Mouse (Mus musculus) CH12F3 (cell line): ENCODE measurements around the gene Haus6.

ENCODE experiments used
- in situ Hi-C: fragments of 300-500 bp; cut with MboI; formaldehyde crosslinking; loops from 2 replicates; pipeline ENCODE4 v1.14.3; 2020; ENCODE audit warnings: low sequenced_read_pairs

The Haus6 gene

DNA sequence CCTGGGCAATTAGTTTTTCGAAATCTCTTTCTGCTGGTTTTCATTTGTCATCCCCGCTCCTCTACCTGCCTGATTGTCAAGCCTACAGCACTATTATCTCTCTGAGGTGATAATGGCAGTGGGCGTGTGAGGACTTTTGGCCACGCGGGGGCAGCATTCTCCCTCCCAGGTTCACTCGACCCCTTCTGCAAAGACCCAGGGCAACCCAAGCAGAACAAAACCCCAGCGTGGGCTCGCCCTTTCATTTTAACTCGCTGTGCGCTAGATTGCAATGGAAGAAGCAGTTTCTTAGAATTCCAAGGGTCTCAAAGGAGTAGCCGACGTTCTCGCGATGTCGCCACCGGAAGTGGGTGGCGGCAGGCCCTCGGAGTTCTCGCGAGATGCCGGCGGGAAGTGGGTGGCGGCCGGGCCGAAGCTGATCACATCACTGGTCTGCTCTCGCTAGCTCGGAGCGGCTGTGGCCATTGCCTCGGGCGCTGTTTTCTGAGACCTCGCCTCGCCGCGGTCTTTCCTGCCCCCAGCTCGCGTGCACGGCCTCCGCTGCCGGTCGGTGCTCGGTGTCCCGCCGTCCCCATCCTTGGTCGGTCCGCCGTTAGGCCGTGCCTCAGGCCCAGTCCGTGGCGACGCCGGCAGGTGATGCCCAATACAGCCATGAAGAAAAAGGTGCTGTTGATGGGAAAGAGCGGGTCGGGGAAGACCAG is 36.4 kb downstream of the Haus6 start, which contains the start of gene Rraga:
Gene Rraga (plus strand): TSS at position 386 of the 701 bp plus-strand sequence.
- in situ Hi-C loops = no loop called here

DNA sequence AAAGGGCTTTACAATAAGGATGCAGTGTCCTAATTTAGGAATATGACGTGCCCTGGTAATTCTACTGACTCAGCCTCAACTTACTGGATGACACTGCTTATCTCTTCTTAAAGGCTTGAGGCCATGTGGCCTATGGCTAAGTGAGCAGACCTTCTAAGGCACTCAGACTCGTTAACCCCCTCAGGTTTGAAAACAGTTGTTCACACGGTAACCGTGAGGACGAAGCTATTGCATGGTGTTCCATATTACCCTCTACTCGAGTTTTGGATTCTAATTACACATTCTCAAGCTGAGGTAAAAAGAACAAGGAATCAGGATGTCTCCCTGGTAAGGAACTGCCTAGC is 36.9 kb downstream of the Haus6 start:
- in situ Hi-C loops = no loop called here

DNA sequence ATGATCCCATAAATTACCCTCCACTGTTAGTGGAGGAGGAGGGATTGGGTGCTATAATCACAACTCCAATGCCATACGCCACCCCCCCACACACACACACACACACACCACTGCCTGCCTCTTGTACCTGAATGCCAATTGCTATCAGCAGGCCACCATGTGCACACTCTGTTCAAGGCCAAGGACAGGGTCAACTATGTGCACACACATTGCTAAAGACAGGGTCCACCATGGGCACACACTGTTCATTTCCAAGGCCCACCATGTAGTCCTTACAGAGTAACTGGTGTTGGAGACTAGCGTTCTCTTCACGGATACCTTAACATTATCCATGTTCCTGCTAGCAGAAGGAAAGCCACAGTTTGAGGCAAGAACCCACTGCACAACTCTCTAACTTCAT is 50.8 kb downstream of the Haus6 start:
- in situ Hi-C loops = no loop called here

DNA sequence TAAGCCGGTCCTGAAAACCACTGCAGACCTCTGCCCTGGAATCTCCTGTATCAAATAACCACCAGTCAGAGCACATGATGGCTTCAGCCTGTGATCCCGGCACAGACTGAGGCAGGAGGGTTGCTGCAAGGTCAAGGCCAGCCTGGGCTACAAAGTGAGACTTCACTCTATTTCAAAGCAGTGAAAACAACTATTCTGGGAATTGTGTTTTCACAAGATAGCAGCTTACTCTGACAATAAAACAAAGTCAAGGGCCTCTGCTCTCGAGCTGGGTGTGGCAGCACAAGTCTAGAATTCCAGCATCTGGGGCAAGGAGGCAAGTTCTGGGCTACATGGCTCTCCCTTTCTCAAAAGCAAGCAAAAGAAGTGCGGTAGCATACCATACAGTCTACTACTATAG is 52.8 kb downstream of the Haus6 start:
- in situ Hi-C loops = no loop called here

DNA sequence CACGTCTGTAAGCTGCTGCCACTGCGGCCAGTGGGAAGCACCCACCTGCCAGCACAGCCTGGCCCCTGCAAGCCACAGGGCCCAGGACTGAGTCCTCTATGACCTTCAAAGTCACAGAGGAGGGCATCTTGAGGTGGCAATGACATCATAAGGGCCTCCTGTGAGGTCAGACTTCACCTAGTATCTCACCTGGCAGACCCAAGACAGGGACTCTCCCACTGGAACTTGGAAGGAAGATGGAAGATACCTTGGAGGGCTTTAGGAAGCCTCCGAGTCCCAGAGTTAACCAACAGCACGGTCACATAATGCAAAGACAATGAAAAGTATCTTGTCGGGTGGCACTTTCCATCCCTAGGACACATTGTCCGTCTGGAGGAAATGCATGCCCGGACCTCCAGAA is 53.6 kb downstream of the Haus6 start, which contains the start of gene Saxo1:
Gene Saxo1 (minus strand): TSS at position 101 of the 400 bp plus-strand sequence.
- in situ Hi-C loops = no loop called here

DNA sequence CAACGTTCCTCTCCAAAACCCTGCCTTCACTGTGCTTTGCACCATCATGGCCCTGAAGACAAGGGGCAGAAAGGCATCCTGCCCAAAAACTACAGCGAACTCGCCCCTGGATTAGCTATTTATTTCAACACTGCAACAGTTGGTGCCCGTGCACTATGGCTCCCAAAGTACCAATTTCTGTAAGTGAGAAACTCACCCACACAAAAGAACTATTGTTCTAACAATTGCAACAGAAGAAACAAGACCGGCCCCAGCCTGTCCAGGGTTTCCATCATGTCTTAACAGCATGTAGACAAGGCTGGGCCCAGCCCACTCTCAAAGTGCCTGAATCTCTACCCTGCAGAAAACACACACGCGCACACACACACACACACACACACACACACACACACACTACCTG is 54.5 kb downstream of the Haus6 start:
- in situ Hi-C loops = no loop called here

DNA sequence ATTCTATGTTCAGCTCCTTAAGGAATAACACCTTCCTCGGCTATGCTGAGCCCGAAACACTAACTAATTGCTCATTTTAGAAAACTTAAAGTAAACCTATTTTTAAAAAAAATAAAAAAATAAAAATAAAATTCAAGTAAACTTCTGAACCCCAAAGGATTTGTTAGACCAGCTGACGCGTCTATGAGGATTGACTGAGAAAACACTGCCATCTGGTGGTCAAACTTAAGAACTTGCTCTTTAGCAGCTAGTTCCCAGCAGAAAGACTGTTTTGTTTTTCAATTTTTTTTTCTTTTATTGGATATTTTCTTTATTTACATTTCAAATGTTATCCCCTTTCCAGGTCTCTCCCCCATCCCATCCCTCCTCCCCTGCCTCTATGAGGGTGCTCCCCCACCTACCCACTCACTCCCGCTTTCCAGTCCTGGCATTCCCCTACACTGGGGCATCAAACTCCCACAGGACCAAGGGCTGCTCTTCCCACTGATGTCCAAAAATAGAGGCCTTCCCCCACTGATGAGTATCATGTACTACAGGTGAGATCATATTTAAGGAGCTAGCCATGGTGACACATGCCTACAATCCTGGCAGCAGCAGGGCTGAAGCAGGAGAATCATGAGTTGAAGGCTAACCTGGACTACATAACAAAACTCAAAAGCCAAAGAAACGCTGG is 56.7 kb downstream of the Haus6 start:
- in situ Hi-C loops = no loop called here

DNA sequence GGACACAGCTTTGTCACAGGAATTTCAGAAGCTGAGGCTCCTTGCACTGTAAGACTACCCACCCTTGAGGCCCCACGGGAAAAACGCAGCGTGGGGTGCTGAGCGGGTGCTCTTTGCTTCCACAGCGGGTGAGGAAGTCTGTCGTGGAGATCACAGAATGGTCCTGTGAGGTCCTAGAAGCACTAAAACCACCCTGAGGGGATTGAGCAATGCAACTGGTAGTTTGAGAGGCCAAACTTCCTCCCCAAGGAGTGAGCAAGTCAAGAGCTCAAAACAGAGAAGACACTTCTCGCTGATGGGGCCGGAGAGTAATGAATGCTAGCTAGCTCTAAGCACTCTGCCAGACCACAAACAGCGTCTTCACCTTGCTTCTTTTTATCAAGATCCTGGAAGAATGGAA is 63.5 kb downstream of the Haus6 start:
- in situ Hi-C loops = no loop called here

DNA sequence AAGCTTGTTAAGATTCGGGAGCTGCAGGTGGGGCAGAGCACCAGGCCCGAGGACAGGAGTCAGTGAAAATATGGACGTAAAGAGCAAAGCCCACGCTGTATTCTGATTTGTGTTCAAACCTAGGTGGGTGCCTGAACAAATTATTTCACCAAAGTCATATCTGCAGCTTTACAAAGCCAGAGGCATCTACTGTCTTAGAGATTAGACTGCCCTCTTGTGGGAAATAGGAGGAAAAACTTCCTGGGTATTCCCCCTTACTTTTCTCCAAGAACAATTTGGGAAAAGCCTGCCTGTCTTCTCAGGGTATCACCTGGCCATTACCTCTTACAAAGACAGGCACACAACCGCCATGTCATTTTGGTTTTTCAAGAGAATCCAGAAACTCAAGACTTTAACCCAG is 66.2 kb downstream of the Haus6 start:
- in situ Hi-C loops = no loop called here

DNA sequence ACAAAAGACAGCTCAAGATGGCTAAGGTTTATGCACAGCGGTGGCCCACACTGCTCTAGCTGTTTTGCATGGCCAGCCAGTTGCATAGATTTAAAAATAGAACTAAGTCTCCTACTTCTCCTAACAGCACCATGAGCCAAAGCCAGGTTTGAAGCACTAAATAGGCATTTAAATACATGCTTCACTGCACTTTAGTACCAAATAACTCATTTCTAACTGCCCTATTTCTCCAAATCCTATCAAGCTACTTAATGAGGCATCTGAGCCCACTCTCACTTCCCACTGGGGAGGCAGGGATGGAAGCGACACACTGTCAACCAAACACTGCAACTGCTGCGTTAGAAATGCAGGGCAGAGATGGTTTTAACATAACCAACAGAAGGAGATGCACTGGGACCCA is 67.9 kb downstream of the Haus6 start:
- in situ Hi-C loops = no loop called here

DNA sequence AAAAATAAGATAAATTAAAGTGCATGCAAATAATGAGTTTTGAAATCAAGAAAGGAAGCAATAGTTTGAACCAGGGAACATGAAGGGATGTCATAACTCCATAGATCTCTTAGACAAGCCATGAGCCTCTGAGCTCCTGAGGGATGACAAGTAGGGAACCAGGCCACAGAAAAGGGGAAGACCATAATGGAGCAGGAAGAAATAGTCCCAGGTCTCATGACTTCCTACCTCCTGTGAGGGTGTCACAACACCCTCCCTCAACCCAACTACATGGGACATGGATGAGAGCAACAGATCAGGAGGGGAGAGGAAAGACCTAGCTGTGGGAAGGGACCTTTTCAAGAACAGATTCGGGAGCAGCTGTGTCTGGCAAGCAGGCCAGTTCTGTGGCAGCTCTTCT is 70.3 kb downstream of the Haus6 start:
- in situ Hi-C loops = no loop called here

DNA sequence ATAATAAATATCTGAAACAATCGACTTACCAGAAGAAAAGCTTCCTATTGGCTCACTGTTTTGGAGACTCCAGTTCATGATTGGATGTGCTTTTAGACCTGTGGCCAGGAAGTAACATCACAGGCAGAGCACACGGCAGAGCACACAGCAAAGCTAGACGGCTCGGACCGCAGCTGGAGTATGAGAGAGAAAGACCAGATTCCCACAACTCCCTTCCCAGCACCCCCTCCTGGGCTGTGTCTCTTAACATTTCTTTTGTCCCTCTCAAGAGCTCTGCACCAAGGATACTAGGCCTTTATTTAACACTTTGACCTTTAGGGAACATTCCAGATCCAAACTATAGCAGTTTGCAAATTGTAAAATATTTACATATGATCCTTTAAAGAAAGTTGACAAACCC is 72.9 kb downstream of the Haus6 start:
- in situ Hi-C loops = no loop called here

DNA sequence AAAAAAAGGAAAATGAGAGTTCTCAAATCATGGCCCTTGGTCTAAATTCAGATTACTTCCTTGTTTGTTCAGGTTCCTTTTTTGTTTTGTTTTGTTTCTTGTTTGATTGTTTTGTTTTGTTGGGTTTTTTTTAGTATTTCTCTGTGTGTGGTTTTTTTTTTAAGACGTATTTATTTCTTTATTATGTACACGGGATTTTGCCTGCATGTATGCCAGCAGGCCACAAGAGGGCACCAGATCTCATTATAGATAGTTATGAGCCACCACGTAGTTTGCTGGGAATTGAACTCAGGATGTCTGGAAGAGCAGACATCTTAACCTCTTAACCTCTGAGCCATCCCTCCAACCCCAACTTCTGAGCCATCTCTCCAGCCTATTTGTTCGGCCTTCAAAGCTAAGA is 73.9 kb downstream of the Haus6 start:
- in situ Hi-C loops = no loop called here

DNA sequence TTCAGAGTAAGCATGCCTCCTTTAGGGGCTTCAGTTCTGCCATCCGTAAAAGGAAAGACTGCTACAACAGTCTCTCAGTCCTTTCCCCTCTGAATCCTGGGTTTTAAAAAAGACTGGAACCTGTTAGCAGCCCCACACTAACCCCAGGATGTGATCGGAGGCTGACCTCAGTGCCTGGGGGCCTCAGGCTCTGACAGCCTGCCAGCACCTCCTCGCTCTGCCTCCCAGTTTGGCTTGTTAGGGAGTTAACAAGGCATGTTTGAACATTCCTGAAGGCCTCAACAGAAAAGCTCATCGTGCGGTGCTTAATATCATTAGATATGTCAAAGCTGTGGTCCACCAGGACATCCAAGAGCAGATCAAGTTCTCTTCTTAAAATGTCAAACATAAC is 77.8 kb downstream of the Haus6 start:
- in situ Hi-C loops = no loop called here

DNA sequence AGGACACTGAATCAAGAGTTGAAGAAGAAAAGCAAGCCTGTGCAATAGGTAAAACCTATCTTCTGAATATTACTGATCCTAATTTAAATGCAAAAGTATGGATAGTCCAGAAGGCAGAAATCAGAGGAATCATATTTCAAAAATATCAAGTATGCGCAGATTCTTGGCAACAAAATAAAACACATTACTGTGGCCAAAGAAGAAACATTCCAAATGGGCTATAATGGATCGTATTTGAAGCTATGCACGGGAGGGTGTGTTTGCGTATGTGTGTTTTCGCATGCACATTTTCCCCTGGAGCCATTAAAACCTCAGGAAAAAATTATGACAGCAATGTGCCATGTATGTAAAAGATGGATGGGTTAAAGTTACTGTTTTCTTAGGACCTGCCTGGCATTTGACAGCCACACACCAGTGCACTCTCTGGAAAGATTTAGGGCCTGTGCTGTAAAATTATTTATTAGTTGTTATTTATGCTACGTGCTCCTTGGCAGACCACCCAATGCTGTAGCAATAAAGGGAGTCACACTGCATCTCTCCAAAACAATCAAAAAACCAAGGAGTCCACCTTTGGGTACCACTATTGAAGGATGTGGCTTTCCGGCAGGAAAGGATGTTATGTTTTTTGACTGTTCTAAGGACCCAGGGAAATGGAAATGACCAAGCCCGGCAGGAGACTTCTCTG is 78.3 kb downstream of the Haus6 start:
- in situ Hi-C loops = no loop called here

DNA sequence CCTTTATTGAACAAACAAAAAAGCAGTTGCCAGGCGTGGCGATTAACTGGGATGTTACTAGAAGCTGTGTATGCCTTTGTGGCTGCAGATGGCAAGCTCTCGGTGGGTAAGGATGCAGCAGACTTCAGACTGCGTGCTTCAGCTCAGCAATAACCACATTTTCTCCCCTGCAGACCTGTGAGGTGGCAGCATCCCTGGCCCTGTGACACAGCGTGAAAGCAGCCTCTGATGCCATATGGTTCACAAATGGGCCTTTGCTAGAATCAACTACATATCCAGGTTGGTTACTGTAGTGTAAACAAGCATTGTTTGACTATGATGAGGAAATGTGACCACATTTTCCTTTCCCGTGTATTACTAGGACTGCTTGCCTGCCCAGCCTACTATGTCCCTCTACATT is 82.7 kb downstream of the Haus6 start:
- in situ Hi-C loops = no loop called here
